Comparison of ENCODE assay signal across 13 mouse cellular contexts in genomic region chr9:123754333-123754732, GRCm38 (mm10). TPM values are rescaled to one million over a fixed set of nuclear protein-coding genes. Genes with fewer than 3 reads are reported as not detected.
DNase-seq lines count a peak whose midpoint lies in the region; ATAC-seq lines count a peak whose summit lies in the region.
"Had no signal": no experiment of that assay in that cellular context is flagged by ENCODE, and none has a peak within 500 bp of the region (broad histone marks: within the 10 kb centered on the region; RNA-seq: fewer than 3 reads in every experiment).

No protein-coding gene starts in this region.

- WGBS in heart, embryonic 16.5 days: 75% methylated on average over 4 of the region's 4 CpGs
- 77% methylated on average over 4 of the region's 4 CpGs for WGBS in heart, embryonic 12.5 days
- WGBS in hindbrain, embryonic 12.5 days: 90% methylated on average over 4 of the region's 4 CpGs

- no peaks in the 10 kb centered on the region for H3K36me3 ChIP-seq in heart, embryonic 16.5 days (ENCODE audit: control insufficient read depth, insufficient read depth)
- H3K36me3 ChIP-seq in heart, embryonic 12.5 days: no peaks in the 10 kb centered on the region
- no peaks in the 10 kb centered on the region for H3K36me3 ChIP-seq in hindbrain, embryonic 12.5 days
- H3K36me3 ChIP-seq: heart, embryonic 13.5 days had no signal

- no peak overlapping the region for H3K9ac ChIP-seq in heart, embryonic 16.5 days (ENCODE audit: low read length)
- no peak overlapping the region for H3K9ac ChIP-seq in heart, embryonic 12.5 days
- H3K9ac ChIP-seq in hindbrain, embryonic 12.5 days: no peak overlapping the region
- H3K9ac ChIP-seq: heart, embryonic 13.5 days had no signal

- no peak overlapping the region for H3K27ac ChIP-seq in heart, embryonic 16.5 days (ENCODE audit: low read length)
- H3K27ac ChIP-seq in heart, embryonic 12.5 days (ENCODE audit: poor library complexity, severe bottlenecking): no peak overlapping the region
- H3K27ac ChIP-seq in hindbrain, embryonic 12.5 days: no peak overlapping the region
- H3K27ac ChIP-seq: heart, embryonic 13.5 days had no signal

- no peak overlapping the region for H3K4me2 ChIP-seq in heart, embryonic 16.5 days (ENCODE audit: low read depth, low read length)
- no peak overlapping the region for H3K4me2 ChIP-seq in heart, embryonic 12.5 days
- H3K4me2 ChIP-seq in hindbrain, embryonic 12.5 days (replicated peaks): no peak overlapping the region
- H3K4me2 ChIP-seq: heart, embryonic 13.5 days had no signal

- peak; percentile 56; the same call in 1 of the 2 replicates for ATAC-seq in heart, embryonic 16.5 days (replicated peaks; ENCODE audit: extremely low read depth, insufficient read depth, low FRiP score)
- ATAC-seq in heart, embryonic 12.5 days (ENCODE audit: insufficient number of reproducible peaks, low FRiP score): no peak
- peak; percentile 92 for ATAC-seq in activated CD4-positive, CD25-positive, alpha-beta regulatory T cell, adult 4 months
- ATAC-seq in hindbrain, embryonic 12.5 days (ENCODE audit: low FRiP score): no peak

- H3K27me3 ChIP-seq in heart, embryonic 16.5 days (ENCODE audit: control insufficient read depth, insufficient read depth, low read length): no peaks in the 10 kb centered on the region
- no peaks in the 10 kb centered on the region for H3K27me3 ChIP-seq in heart, embryonic 12.5 days (replicated peaks)
- no peaks in the 10 kb centered on the region for H3K27me3 ChIP-seq in hindbrain, embryonic 12.5 days
- H3K27me3 ChIP-seq: heart, embryonic 13.5 days had no signal

- H3K4me1 ChIP-seq in heart, embryonic 16.5 days (ENCODE audit: control insufficient read depth, insufficient read depth, low read length): no peaks in the 10 kb centered on the region
- no peaks in the 10 kb centered on the region for H3K4me1 ChIP-seq in heart, embryonic 12.5 days (replicated peaks)
- H3K4me1 ChIP-seq in hindbrain, embryonic 12.5 days: no peaks in the 10 kb centered on the region
- H3K4me1 ChIP-seq: heart, embryonic 13.5 days had no signal

- no peaks in the 10 kb centered on the region for H3K9me3 ChIP-seq in heart, embryonic 16.5 days (replicated peaks; ENCODE audit: control insufficient read depth, low read length)
- no peaks in the 10 kb centered on the region for H3K9me3 ChIP-seq in heart, embryonic 12.5 days (replicated peaks)
- H3K9me3 ChIP-seq in hindbrain, embryonic 12.5 days (replicated peaks): no peaks in the 10 kb centered on the region
- H3K9me3 ChIP-seq: heart, embryonic 13.5 days had no signal

- no peak overlapping the region for H3K4me3 ChIP-seq in heart, embryonic 16.5 days (ENCODE audit: low read length)
- H3K4me3 ChIP-seq in heart, embryonic 12.5 days: no peak overlapping the region
- no peak overlapping the region for H3K4me3 ChIP-seq in hindbrain, embryonic 12.5 days
- H3K4me3 ChIP-seq: heart, embryonic 13.5 days had no signal

- DNase-seq in naive thymus-derived CD4-positive, alpha-beta T cell, adult 2 months (ENCODE audit: low read depth): peak; percentile 92
- peak; percentile 96 for DNase-seq in thymus, postnatal 0 days (ENCODE audit: low spot score)
- no peak for DNase-seq in layer of hippocampus, adult 18-20 months (ENCODE audit: low spot score in 2 of 2)
- DNase-seq in ovary, postnatal 10 days (ENCODE audit: low spot score): no peak
- DNase-seq: cerebellum, postnatal 14 days had no signal

RNA-seq across cellular contexts. Expression of gene Lztfl1, which starts 36.8 kb away (rescaled TPM):
- polyA plus RNA-seq in heart, embryonic 16.5 days (2015; fragmentation: Nextera tagmentation; extraction: Ambion mirVana): 33.9 and 39.0 TPM in 2 replicates
- polyA plus RNA-seq in heart, embryonic 12.5 days (2016; fragmentation: Nextera tagmentation; extraction: Ambion mirVana): 33.7 and 35.1 TPM in 2 replicates
- polyA plus RNA-seq in activated CD4-positive, CD25-positive, alpha-beta regulatory T cell, adult 4 months (2017; shearing (Covaris generic)): 10 to 100 TPM; 51.1 to 71.1 TPM
- polyA plus RNA-seq in thymus, postnatal 0 days (2015; fragmentation: Nextera tagmentation; extraction: Ambion mirVana): 143 and 152 TPM in 2 replicates
- 53.2 and 57.4 TPM in 2 replicates for polyA plus RNA-seq in hindbrain, embryonic 12.5 days (2016; fragmentation: Nextera tagmentation; extraction: Ambion mirVana)
- 10 to 100 TPM; 58.2 to 63.0 TPM for total RNA-seq in layer of hippocampus, adult 18-20 months (2021)

RNA-seq across cellular contexts. Expression of gene Cxcr6, which starts 51.9 kb away (rescaled TPM):
- polyA plus RNA-seq in heart, embryonic 16.5 days (2015; fragmentation: Nextera tagmentation; extraction: Ambion mirVana): 0.65 and 1.2 TPM in 2 replicates
- 0.37 and 0.48 TPM in 2 replicates for polyA plus RNA-seq in heart, embryonic 12.5 days (2016; fragmentation: Nextera tagmentation; extraction: Ambion mirVana)
- 100 to 1,000 TPM; 117 to 287 TPM for polyA plus RNA-seq in activated CD4-positive, CD25-positive, alpha-beta regulatory T cell, adult 4 months (2017; shearing (Covaris generic))
- 17.4 and 17.8 TPM in 2 replicates for polyA plus RNA-seq in thymus, postnatal 0 days (2015; fragmentation: Nextera tagmentation; extraction: Ambion mirVana)
- polyA plus RNA-seq in hindbrain, embryonic 12.5 days (2016; fragmentation: Nextera tagmentation; extraction: Ambion mirVana): 0.22 and 0.23 TPM in 2 replicates
- total RNA-seq in layer of hippocampus, adult 18-20 months (2021): not detected
- total RNA-seq: left cerebral cortex, postnatal 36 days; midbrain, postnatal 0 days had no signal
- polyA plus RNA-seq: brain, embryonic 14.5 days had no signal

Comparison
In these comparisons a context has a peak if more than half of its experiments do, and no peak if none do; other contexts are left out.
1. ATAC-seq: peak in heart, embryonic 16.5 days (single experiment) and activated CD4-positive, CD25-positive, alpha-beta regulatory T cell, adult 4 months (single experiment); none in heart, embryonic 12.5 days (single experiment) and hindbrain, embryonic 12.5 days (single experiment).
2. DNase-seq: peak in naive thymus-derived CD4-positive, alpha-beta T cell, adult 2 months (single experiment) and thymus, postnatal 0 days (single experiment); none in layer of hippocampus, adult 18-20 months (0 of 2) and ovary, postnatal 10 days (single experiment).